Mouse (Mus musculus) liver, embryonic 14.5 days (tissue): ENCODE results near the gene Nrxn3.

Experiments used
- CTCF ChIP-seq: IDR thresholded peaks from 2 replicates; pipeline ENCODE4 v1.5.1; 2016; ENCODE audit warnings: antibody characterized with exemption, low read depth, control low read depth
- EP300 ChIP-seq: IDR thresholded peaks from 2 replicates; pipeline ENCODE4 v1.6.1; 2016; ENCODE audit warnings: antibody characterized with exemption, low read depth

GRCm38 (mm10) chr12:89764191-89765082, 1041.8 kb downstream of the Nrxn3 start:
- TF ChIP-seq CTCF (no peak), EP300 (no peak)
